Mouse (Mus musculus) splenic B cell, adult 2 months (primary cell): ENCODE measurements around the gene Irs2.

ENCODE experiments used
- DNase-seq: peaks from one replicate; pipeline ENCODE4 v3.0.0-alpha.2; 2011; ENCODE audit warnings: low read depth, low spot score
- H3K27me3 ChIP-seq: 2 replicates; pipeline ENCODE4 v1.6.1; 2012; ENCODE audit warnings: mild to moderate bottlenecking, low read length, moderate library complexity, mixed read lengths; ENCODE audit not compliant: control insufficient read depth, poor library complexity, insufficient read depth, severe bottlenecking
- H3K36me3 ChIP-seq: 2 replicates; pipeline ENCODE4 v1.6.1; 2012; ENCODE audit warnings: mild to moderate bottlenecking, low read length, moderate library complexity, mixed read lengths; ENCODE audit not compliant: control insufficient read depth, poor library complexity, insufficient read depth, severe bottlenecking

Gene Irs2

DNA sequence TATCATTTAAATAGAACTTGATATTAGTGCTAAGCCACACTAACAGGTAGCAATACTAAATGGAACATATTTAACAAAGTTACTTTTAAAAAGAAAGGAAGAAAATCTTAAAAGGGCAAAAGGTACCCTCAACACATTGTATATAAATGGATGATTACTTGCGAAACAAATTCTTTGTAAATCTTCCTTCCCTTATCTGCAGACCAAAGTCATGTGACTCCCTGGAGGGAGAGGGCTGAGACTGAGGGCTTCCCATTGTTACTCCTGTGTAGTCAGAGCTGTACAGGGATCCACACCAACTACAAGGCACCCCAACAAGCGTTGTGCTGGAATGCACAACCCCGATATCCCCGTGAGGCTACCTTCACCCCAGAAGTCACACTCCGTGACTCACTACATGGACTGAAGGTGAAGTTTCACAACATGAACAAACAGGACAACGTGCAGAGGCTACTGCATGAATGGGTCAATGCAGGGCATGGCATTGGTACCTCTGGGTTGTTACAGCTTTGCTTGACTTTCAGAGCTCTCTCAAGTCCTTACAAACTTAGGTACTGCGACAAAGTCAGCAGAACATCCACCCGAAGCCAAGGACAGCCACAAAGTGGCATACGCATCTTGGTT is 12.8 kb upstream of the Irs2 start:
- H3K36me3 ChIP-seq, result no peaks in the 10 kb centered on the region
- H3K27me3 ChIP-seq, result no peaks in the 10 kb centered on the region
- no peak for DNase-seq

DNA sequence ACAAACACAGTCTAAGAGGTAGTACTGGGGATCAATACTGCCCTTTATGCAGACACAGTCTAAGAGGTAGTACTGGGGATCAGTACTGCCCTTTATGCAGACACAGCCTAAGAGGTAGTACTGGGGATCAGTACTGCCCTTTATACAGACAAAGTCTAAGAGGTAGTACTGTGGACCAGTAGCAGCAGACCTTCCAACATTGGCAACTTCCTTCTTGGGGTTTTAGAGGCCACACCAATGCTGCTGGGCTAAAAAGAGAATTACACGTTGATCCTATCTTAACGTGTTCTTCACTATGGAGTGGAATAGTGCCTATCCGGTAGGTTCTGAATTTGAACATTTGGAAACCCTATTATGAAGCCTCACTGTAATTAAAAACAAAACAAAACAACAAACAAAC is 7.4 kb upstream of the Irs2 start:
- Histone ChIP-seq H3K27me3 (no peaks in the 10 kb centered on the region), H3K36me3 (no peaks in the 10 kb centered on the region)
- DNase-seq, result no peak

GRCm38 (mm10) chr8:11013258-11013657 is 5.0 kb upstream of the Irs2 start:
- no peaks in the 10 kb centered on the region for H3K36me3 ChIP-seq
- peak; percentile 76 for DNase-seq
- H3K27me3 ChIP-seq, result no peaks in the 10 kb centered on the region

DNA sequence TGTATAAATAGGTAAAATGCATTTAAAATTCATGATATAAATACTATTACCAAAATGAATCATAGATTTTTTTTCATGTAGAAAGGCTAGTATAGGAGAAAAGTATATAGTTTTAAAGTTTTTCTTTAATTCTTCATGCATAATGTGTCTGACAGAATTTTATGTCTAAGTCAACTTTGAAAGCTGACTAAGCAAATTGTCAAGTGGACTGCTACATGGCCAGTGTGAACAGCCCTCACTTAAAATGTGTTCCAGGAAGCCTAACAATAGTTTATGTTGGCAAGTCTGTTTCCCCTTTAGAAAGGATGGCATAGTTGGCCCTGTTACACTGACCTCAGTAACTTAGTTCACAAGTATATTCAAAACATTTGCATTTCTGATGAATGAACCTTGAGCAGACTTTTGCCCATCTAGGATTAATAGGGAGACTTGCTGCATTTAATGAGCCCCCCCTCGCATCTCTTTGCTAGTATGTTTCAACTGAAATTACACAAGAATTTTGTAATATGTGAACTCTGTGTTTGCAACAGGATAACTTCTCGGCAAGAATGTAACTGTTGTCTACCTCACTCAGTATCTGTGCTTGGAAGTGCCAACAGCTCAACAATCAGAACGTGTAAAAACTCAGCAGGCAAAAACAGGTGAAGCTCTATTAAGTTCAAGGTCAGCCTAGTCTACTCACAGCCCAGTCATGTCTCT is 3.7 kb upstream of the Irs2 start:
- no peaks in the 10 kb centered on the region for H3K36me3 ChIP-seq
- DNase-seq, result no peak
- H3K27me3 ChIP-seq, result no peaks in the 10 kb centered on the region

DNA sequence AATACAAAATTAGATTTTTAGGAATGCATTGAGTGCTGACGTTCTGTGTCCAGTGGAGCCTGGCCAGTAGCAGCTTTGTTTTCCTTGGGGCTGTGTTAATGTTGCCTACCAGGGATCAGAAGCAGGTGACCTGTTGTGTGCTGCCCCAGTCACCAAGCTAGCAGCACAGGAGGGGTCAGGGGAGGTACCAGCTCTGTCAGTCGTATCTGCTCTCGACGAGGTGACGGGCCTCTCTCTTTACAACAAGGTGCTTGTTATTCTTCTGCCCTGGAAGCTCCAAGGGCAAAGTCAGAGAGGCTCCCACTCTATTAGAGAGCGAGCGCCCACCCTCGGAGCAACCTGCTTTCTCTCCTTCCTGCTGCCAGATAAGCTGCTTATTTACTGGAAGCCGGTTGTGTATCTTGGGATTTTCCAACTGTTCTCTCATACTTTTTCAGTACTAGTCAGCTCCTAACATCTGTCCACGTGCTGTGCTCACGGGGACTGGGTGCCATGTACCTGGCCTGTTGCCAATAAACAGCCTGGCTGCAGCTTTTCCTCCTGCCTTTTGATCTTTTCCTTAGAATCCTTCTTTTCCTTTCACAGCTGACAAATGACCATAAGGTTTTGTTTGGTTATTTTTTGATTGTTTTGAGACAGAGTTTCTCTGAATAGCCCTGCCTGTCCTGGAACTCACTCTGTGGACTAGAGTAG is 2.8 kb upstream of the Irs2 start:
- DNase-seq, result no peak
- Histone ChIP-seq H3K27me3 (no peaks in the 10 kb centered on the region), H3K36me3 (no peaks in the 10 kb centered on the region)

DNA sequence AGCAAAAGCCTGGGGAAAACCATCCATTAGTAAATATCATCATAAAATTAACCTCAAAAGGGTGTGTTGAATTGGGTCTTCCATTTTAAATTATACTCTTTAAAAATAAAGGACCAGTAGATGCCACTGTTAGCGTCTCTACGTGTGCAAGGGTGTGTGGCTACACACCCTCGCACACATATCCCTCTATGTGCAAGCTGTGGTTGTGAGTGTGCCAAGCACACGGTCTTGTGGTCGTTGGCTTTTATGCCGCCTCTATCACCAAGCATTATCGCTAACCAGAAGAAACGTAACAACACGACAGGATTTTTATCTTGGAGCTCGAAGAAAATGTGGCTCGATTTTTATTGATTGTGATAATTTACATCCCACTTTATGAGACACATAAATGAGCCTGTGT is 2.1 kb upstream of the Irs2 start:
- Histone ChIP-seq H3K27me3 (no peaks in the 10 kb centered on the region), H3K36me3 (no peaks in the 10 kb centered on the region)
- no peak for DNase-seq

DNA sequence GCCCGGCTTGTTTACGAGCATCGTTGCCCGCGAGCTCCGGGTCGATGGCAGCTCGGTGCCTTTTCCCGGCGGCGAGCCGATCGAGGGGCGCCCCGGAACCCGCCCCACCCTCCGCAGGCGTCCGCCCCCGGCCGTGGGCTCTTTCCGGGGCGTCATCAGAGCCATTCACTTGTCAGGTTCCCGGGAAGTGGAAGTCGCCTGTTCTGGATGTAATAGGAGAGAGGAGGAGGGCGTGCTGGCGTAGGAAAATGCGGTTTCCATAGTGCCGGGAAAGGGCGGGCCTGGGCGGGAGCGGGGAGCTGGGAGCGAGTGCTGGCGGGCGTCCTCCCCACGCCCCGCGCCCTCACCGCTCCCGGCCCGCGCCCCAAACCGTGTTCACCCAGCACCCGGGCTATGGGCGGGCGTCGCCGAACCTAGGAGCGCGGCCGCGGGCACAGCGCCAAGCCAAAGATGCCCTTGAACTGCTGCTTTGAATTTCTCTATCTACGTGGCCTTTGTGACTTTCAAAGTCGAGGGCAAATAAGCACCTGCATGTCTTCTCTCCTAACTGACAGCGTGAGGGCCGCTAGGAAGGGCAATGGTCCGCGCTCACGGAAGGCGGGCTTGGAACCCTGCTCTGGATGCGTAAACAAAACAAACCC is 1.3 kb upstream of the Irs2 start:
- H3K27me3 ChIP-seq, result no peaks in the 10 kb centered on the region
- H3K36me3 ChIP-seq, result no peaks in the 10 kb centered on the region
- DNase-seq, result peak; percentile 74

- H3K36me3 ChIP-seq, result no peaks in the 10 kb centered on the region
- peak; percentile 99 for DNase-seq
- H3K27me3 ChIP-seq, result no peaks in the 10 kb centered on the region
Measured at GRCm38 (mm10) chr8:11008842-11009420, 673 bp upstream of the Irs2 start.

DNA sequence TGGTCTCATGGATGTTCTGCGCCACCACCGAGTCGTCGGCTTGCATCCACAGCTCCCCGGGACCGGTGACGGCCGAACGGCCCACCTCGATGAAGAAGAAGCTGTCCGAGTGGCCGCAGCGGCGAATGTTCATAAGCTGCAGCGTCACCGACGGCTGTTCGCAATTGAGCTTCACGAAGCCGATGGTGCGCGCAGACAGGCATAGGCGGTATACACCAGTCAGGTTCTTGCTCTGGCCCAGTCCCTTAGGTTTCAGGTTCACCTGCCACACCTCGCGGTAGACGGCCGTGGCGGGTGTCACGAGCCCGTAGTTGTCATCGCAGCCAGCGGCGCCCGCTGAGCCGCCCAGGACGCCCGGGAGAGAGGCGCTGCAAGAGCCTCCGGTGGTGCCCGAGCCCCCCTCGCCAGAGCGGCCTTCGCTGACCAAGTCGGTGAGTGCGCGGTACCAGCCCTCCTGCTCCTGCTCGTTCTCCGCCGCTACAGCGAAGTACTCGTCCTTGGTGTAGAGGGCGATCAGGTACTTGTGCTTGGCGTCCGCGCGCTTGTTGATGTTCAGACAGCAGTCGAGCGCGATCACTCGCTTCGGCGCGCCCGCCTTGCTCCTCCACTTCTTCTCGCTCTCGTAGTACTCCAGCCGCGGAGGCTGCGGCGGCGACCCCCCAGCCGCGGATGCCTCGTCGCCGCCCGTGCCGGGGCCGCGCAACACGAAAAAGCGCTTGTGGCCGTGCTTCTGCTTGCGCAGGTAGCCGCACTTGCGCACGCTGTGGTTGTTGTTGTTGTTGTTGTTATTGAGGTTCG is 478 bp downstream of the Irs2 start:
- no peaks in the 10 kb centered on the region for H3K27me3 ChIP-seq
- peak; percentile 69 for DNase-seq
- H3K36me3 ChIP-seq, result no peaks in the 10 kb centered on the region

DNA sequence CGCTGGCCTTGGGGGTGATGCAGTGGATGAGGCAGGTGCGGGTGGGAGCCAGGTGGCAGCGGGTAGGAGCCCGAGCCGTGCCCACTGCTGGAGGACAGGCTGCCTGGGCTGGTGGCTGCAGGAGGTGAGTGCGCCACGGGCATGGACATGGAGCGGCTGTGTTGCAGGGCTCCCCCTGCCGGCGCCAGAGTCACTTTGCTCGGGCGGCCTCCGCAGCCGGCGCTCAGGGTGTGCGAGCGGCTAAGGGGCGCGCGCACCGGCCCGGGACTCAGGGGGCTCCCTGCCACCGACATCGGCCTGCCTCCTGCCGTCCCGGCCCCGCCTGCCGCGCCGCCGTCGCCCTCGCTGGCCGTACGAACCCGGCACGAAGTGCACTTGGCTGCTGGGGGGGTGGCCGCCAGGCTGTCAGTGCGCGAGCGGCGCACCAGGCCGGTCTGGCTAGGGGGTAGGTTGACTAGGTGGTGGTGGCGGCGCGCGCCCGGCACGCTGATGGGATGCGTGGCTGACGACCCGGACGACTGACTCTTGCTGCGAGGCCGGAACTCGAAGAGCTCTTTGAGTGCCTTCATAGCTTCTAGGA is 1.2 kb downstream of the Irs2 start:
- H3K27me3 ChIP-seq, result no peaks in the 10 kb centered on the region
- H3K36me3 ChIP-seq, result no peaks in the 10 kb centered on the region
- DNase-seq, result peak; percentile 89

DNA sequence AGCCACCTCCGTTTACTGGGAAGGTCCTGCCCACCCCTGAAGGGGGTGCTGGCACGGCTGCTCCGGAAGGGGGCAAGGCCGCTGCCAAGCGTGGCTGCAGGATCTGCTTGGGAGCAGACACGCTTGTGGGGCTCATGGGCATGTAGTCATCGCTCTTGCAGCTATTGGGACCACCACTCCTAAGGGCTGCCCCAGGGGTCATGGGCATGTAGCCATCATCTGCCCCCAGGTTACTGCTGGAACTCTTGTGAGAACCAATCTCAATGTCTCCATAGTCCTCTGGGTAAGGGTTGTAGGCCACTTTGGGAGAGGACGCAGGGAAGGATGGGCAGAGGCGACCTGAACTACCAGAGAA is 2.0 kb downstream of the Irs2 start:
- DNase-seq, result peak; percentile 31
- no peaks in the 10 kb centered on the region for H3K36me3 ChIP-seq
- H3K27me3 ChIP-seq, result no peaks in the 10 kb centered on the region

GRCm38 (mm10) chr8:11005460-11006275 is 2.6 kb downstream of the Irs2 start:
- Histone ChIP-seq H3K27me3 (no peaks in the 10 kb centered on the region), H3K36me3 (no peaks in the 10 kb centered on the region)
- DNase-seq, result peak; percentile 35

GRCm38 (mm10) chr8:11004781-11005459 is 3.3 kb downstream of the Irs2 start:
- Histone ChIP-seq H3K36me3 (no peaks in the 10 kb centered on the region), H3K27me3 (no peaks in the 10 kb centered on the region)
- no peak for DNase-seq
